Mouse (Mus musculus) erythroblast, embryonic 14.5 days (primary cell): Measurements from ENCODE around the gene Fbln1. TPM values are rescaled to one million over a fixed set of nuclear protein-coding genes. Genes with fewer than 3 reads are reported as not detected.

Source experiments
- H3K27me3 ChIP-seq: 2 replicates; pipeline ENCODE4 v1.6.1; 2012; ENCODE audit warnings: inconsistent platforms; ENCODE audit not compliant: control insufficient read depth
- H3K36me3 ChIP-seq: 2 replicates; pipeline ENCODE4 v1.6.1; 2012; ENCODE audit warnings: mild to moderate bottlenecking, inconsistent platforms; ENCODE audit not compliant: control insufficient read depth
- H3K4me1 ChIP-seq: 2 replicates; pipeline ENCODE4 v1.6.1; 2012; ENCODE audit warnings: inconsistent platforms; ENCODE audit not compliant: control insufficient read depth
- H3K4me3 ChIP-seq: replicated peaks from 2 replicates; pipeline ENCODE3; 2012; ENCODE audit warnings: moderate library complexity, mild to moderate bottlenecking, inconsistent platforms
- H3K9me3 ChIP-seq: 2 replicates; pipeline ENCODE4 v1.6.1; 2012; ENCODE audit warnings: low read length, inconsistent platforms, mixed read lengths; ENCODE audit not compliant: control insufficient read depth
- GATA1 ChIP-seq: IDR thresholded peaks from 2 replicates; pipeline ENCODE4 v1.6.1; 2012; ENCODE audit warnings: low read length, inconsistent platforms, mixed read lengths
- TAL1 ChIP-seq: IDR thresholded peaks from 3 replicates; pipeline ENCODE4 v1.6.1; 2012; ENCODE audit warnings: low read length, inconsistent platforms, mixed read lengths
- polyA plus RNA-seq: library from polyadenylated mRNA; stranded (reverse); fragments of >175 nt; gene quantifications from 2 replicates; pipeline ENCODE4 v1.2.3, GENCODE M21; 2012

The Fbln1 gene
- polyA plus RNA-seq = not detected in 2 replicates

DNA sequence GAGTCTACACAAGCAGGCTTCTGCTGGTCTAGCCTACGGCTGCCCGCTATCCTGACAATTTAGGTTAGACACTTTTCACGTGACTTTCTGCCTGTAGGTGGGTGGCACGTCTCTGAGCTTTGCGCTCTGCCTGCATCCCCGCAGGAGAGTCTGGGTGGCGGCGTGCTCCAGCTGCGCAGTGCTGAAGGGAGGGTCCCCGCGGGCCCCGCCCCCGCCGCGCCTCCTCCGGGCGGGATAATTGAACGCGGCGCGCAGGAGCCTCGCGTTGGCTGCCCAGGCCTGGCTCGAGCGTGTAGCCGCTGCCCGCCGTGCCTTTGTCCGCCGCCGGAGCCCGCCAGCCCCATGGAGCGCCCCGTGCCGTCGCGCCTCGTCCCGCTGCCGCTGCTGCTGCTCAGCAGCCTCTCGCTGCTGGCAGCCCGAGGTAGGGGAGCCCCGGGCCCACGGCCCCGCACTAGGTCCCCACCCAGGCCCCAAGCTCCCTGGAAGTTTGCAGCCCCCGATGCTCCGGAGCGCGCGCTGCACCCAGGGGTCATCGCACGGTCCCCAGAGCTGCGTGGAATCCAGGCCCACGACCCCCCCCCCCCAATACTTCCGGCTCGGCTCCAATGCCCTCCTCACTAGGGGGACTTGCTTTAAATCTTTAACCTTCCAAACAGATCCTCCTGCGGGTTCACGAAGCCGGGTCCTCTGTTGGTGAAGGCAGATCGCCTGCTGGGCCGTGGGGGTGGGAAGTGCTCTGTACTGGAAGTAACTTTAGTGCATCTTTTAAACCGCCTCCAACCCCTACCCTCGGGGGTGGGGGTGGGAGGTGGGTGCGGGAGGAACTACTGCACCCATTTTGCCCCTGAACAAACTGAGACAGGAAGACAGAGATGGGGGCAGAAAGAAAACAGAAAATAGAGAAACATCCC lies at the start of gene Fbln1:
TSS of gene Fbln1 (plus strand) at position 158 of the 911 bp plus-strand sequence.
- Histone ChIP-seq H3K4me3 (peak within 1 kb of the TSS; percentile 16), H3K9me3 (peaks cover 12% of the 10 kb centered on the region), H3K4me1 (no peaks in the 10 kb centered on the region), H3K36me3 (no peaks in the 10 kb centered on the region), H3K27me3 (peaks cover 12% of the 10 kb centered on the region)
- TF ChIP-seq GATA1 (no peak), TAL1 (no peak)

DNA sequence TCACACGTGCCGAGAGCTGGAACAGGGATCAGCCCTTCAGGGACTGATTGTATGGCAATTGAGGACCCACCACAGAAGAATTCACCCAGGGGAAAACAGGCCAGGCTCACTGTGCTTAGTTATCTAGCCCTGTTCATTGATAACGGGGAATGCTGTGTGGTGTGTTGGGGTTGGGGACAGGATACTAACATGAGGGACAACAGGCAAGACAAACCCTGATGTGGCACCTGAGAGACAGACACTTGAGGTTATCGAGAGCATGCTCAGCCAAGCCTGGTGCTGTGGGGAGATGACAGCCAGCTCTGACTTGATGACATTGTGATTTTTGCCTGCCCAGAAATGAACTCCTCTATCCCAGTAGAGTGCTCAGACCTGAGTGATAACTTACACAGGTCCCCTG lies 49.6 kb upstream of the Fbln1 start:
- no peak overlapping the region for H3K4me3 ChIP-seq
- H3K9me3 ChIP-seq = peaks cover 8% of the 10 kb centered on the region; the same call in 1 of the 2 replicates
- no peaks in the 10 kb centered on the region for H3K36me3 ChIP-seq
- TF ChIP-seq TAL1 (no peak), GATA1 (no peak)
- no peaks in the 10 kb centered on the region for H3K4me1 ChIP-seq
- no peaks in the 10 kb centered on the region for H3K27me3 ChIP-seq

GRCm38 (mm10) chr15:85161416-85161815 lies 44.3 kb upstream of the Fbln1 start:
- Histone ChIP-seq H3K27me3 (no peaks in the 10 kb centered on the region), H3K9me3 (peaks cover 8% of the 10 kb centered on the region; the same call in 1 of the 2 replicates), H3K4me3 (no peak overlapping the region), H3K4me1 (no peaks in the 10 kb centered on the region), H3K36me3 (no peaks in the 10 kb centered on the region)
- TF ChIP-seq TAL1 = no peak
- TF ChIP-seq GATA1 = no peak

GRCm38 (mm10) chr15:85162693-85163663 lies 42.8 kb upstream of the Fbln1 start:
- Histone ChIP-seq H3K4me3 (no peak overlapping the region), H3K27me3 (no peaks in the 10 kb centered on the region), H3K36me3 (no peaks in the 10 kb centered on the region), H3K9me3 (peaks cover 4% of the 10 kb centered on the region; the same call in 1 of the 2 replicates), H3K4me1 (no peaks in the 10 kb centered on the region)
- TF ChIP-seq GATA1 (no peak), TAL1 (no peak)

- no peaks in the 10 kb centered on the region for H3K4me1 ChIP-seq
- TF ChIP-seq TAL1 (no peak), GATA1 (no peak)
- H3K4me3 ChIP-seq = no peak overlapping the region
- no peaks in the 10 kb centered on the region for H3K36me3 ChIP-seq
- no peaks in the 10 kb centered on the region for H3K27me3 ChIP-seq
- no peaks in the 10 kb centered on the region for H3K9me3 ChIP-seq
These were observed 39.3 kb upstream of the Fbln1 start for GRCm38 (mm10) chr15:85166433-85166933.

DNA sequence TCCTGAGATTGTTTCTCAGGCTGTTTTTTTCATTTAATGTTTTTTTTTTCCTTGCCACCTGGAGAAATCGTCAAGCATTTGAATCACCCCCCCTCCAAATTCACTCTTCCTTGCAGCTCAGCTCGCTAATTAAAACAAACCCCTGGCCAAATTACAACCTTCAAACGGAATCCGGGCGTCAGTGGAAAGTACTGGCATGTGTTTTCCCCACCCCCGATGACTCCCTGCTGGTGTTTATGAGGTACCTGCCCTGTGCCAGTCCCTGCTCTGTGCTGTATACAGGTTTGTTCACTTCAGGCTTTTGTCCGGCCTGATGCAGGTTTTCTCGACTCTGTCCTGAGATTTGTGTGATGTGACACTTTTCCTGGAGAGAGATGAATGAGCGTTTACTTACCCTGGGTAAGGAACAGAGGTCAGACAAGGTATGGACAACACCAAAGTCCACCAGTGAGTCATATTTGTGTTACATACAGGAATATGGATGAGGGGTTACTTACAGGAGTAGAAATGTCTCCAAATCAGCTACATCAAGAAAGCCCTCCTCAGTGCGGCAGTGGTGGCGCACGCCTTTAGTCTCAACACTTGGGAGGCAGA lies 38.6 kb upstream of the Fbln1 start:
- H3K4me3 ChIP-seq = no peak overlapping the region
- no peaks in the 10 kb centered on the region for H3K27me3 ChIP-seq
- H3K4me1 ChIP-seq = no peaks in the 10 kb centered on the region
- H3K36me3 ChIP-seq = no peaks in the 10 kb centered on the region
- no peaks in the 10 kb centered on the region for H3K9me3 ChIP-seq
- no peak for TF ChIP-seq GATA1
- TF ChIP-seq TAL1 = no peak

- H3K4me1 ChIP-seq = no peaks in the 10 kb centered on the region
- no peak for TF ChIP-seq GATA1
- TF ChIP-seq TAL1 = no peak
- H3K4me3 ChIP-seq = no peak overlapping the region
- no peaks in the 10 kb centered on the region for H3K27me3 ChIP-seq
- no peaks in the 10 kb centered on the region for H3K36me3 ChIP-seq
- peaks cover 3% of the 10 kb centered on the region; the same call in 1 of the 2 replicates for H3K9me3 ChIP-seq
These were observed 33.7 kb upstream of the Fbln1 start for GRCm38 (mm10) chr15:85172054-85172453.

DNA sequence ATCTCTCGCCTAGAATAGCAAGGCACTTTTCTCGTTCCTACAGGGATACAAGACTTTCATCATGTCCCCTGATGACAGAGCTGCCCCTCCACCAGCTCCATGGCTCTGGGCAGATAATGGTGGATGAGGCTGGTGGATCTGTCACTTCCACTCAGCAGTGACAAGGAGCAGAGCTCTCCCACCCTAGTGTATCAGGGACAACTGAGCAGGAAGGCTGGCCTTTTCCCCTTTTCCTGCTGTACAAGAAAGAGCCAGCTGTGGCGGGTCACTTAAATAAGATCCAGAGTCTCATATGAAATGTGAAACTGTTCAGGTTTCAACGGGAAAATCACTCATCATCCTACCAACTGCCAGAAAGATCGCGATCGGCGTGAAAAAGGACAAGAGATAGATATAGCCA lies 32.3 kb upstream of the Fbln1 start:
- no peak for TF ChIP-seq TAL1
- no peak for TF ChIP-seq GATA1
- Histone ChIP-seq H3K27me3 (no peaks in the 10 kb centered on the region), H3K4me1 (no peaks in the 10 kb centered on the region), H3K9me3 (peaks cover 3% of the 10 kb centered on the region; the same call in 1 of the 2 replicates), H3K4me3 (no peak overlapping the region), H3K36me3 (no peaks in the 10 kb centered on the region)
